Mouse (Mus musculus) embryo, embryonic 11 days (tissue): ENCODE measurements around the gene Eif3b.

Experiments
- DNase-seq: peaks from one replicate; pipeline ENCODE4 v3.0.0-alpha.2; 2015

Eif3b gene

DNA sequence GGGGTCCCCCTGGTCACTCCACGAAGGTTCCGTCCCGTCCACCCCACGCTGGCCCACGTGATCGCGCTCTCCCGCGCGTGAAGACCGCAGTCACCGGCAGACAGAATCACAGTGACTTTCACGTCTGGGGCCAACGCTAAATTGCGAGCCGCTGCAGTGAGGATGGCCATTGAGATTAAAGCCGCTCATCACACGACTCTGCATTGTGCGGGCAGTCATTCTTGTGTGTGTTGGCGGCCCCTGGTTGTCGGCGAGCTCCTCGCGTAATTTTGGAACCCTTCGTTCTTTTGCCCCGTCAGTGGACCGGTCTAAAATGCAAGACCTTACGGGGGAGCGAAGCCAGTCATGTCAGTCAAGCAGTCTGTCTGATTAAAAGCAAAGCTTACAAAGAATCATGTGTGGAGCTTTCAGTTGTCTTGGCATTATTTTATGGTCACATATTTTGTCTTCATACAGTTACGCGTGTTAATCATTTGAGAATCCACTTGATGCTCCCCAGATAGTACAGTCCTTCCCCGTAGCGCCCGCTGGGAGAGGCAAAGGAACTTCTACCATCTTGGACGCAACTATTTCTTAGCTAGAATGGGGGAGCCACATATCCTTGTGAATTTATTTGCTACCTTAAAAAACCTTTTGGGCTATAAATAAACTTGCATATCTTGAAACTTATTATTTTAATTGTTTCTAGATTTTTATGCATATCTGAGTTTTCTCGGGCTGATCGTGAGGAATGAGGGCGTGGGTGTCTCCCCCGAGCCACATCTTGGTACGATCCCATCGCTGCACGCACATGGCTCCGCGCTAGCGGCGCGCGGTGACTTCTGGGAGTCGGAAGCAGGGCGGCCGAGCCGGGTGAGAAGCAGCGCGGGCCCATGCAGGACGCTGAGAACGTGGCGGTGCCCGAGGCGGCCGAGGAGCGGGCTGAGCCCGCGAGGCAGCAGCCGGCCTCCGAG, at the start of gene Eif3b:
Gene Eif3b, plus strand, starts transcription at position 840 of the 953 bp plus-strand sequence.
- peak; percentile 97 for DNase-seq

DNA sequence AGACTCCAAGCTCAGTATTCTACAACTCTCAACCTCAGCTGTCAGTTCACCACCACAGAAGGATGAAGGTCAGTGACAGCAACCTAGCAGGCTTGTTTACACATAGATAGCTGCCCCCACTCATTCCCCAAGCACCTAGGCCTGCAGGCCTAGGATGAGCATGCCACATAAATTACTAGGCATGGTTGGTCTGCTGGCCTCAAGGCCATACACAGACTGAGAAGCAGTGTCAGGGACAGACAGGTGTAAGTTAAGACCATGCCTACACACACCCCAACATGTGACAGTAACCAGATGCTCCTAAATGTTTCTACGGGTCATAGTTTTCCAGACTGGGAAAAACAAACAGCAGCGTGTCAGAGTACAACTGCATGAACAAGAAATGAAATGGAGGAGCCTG, 49.7 kb upstream of the Eif3b start:
- DNase-seq: no peak

GRCm38 (mm10) chr5:140370446-140371254, 48.5 kb upstream of the Eif3b start:
- no peak for DNase-seq

- DNase-seq: no peak
Observed at GRCm38 (mm10) chr5:140371671-140372070, 47.5 kb upstream of the Eif3b start.

DNA sequence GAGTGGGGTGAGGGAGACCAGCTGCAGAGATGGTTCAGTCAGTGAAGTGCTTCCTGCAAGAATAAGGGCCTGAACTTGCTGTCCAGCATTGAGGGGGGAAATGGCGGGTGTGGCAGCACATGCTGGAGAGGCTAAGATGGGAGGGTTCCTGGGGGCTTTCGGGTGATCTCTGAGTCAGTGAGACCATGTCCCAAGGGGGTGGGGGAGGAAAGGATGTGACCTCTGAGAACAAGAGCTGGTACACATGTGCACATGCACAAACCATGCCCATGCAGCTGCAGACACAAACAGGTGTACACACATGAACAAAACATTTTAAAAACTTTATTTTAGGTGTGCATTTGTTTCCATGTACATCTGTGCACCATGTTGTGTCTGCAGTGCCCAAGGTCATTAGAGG, 45.4 kb upstream of the Eif3b start:
- no peak for DNase-seq

DNA sequence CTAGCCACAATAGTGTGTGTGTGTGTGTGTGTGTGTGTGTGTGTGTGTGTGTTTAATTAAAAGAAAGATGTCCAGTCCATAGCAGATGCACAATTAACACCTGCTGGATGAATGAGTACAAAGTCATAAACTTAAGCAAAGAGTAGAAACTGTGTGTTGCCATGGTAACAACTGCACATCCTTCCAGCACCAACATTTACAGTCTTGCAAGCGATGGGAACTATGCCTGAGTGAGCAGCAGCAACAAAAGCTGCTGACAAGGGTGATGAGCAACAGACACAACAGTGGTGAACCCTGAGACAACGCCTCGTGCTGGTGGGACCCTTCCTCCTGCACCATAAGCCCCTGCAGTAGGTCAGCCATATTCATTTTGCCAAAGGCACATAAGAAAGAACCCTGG, 44.9 kb upstream of the Eif3b start:
- no peak for DNase-seq

DNA sequence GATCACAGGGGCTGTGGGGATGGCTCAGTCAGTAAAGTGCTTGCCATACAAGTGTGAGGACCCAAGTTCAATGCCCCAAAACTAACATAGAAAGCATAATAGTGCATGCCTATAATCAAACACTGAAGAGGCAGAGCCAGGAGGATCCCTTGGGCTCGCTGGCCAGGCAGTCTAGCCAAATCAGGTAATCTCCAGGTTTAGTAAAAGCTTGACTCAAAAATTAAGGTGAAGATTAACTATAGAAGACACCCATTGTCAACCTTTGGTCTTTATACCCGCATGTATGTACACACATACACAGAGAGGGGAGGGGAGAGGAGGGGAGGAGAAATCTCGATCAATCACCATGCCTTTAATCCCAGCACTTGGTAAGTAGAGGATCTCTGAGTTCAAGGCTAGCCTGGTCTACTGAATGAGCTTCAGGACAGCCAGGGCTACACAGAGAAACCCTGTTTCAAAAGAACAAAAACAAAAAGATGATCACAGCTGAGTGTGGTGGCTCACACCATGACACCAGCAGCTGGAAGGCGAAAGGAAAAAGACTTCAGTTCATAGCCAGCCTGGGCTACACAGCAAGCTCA, 43.8 kb upstream of the Eif3b start:
- DNase-seq: no peak

GRCm38 (mm10) chr5:140378121-140378853, 40.8 kb upstream of the Eif3b start:
- DNase-seq: no peak

GRCm38 (mm10) chr5:140379299-140379698, 39.8 kb upstream of the Eif3b start:
- no peak for DNase-seq

GRCm38 (mm10) chr5:140381156-140381555, 38.0 kb upstream of the Eif3b start:
- no peak for DNase-seq

DNA sequence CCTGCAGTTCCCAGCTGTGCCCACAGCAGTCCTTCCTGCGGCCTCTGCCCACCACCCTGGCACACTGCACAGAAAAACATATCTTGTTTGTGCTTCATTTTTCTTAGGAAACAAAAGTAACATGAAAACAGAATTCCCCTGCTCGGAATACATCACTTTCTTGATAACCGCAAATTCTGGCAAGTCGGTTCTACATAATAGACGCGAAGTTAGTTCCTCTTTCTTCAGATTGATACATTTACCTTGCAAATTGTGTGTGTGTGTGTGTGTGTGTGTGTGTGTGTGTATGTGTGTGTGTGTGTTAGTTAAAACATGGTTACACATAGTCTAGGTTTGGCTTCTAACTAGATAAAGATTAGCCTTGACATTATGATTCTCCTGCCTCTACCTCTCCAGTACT, 36.4 kb upstream of the Eif3b start:
- no peak for DNase-seq

DNA sequence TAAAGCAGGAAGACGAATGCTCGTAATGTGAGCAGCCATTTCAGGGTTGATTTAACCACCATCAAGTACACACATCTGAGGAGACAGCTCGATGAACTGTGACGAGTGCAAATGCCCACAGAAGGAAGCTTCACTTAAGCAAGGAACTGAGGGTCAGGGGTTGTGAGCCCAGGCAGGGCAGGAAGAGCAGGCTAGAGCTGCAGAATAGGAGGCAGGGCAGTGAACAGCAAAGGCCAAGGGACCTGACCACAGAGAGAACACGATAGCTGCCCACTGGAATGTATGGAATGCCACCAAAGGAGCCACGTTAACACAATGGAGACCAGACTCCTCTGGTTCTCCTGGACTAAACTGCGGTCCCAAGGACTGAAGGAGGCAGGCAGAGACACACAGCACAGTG, 35.6 kb upstream of the Eif3b start:
- DNase-seq: peak; percentile 65

DNA sequence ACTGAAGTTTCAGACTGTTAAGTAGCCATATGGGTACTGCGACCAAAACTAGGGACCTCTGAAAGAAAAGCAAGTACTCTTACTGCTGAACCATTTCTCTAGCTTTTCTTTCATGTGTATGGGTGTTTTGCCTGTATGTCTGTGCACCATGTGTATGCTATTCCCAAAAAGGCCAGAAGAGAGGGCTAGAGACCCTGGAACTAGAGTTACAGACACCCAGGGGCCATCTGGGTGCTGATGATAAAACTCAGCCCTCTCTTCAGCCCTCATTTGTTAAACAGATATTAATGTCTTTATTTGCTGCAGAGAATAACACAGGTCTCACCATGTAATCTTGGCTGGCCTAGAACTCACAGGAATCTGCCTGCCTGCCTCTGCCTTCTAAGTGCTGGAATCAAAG, 34.7 kb upstream of the Eif3b start:
- DNase-seq: no peak

GRCm38 (mm10) chr5:140387236-140387635, 31.9 kb upstream of the Eif3b start:
- no peak for DNase-seq

GRCm38 (mm10) chr5:140387816-140388510, 31.2 kb upstream of the Eif3b start:
- no peak for DNase-seq

- DNase-seq: peak; percentile 99
Observed at GRCm38 (mm10) chr5:140388588-140389576, 30.2 kb upstream of the Eif3b start, which contains the start of gene Snx8. TSS of gene Snx8 (minus strand) at chr5:140389262.

DNA sequence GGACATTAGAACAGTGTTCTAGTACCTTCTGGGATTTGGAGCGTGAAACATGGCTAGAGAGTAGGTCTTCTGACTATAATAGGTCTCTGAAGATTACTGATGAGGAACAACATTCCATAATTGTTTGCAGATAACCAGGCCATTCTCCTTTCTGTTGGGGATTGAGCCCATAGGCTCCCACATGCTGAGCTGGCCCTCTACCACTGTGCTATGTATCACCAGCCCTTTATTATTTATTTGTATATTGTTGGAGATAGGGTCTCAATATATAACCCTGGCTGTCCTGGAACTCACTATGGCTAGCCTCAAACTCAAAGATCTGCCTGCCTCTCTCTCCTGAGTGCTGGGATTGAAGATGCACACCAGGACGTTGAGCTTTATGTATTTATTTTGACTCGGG, 29.5 kb upstream of the Eif3b start:
- no peak for DNase-seq

- no peak for DNase-seq
Observed at GRCm38 (mm10) chr5:140391435-140391834, 27.7 kb upstream of the Eif3b start.

DNA sequence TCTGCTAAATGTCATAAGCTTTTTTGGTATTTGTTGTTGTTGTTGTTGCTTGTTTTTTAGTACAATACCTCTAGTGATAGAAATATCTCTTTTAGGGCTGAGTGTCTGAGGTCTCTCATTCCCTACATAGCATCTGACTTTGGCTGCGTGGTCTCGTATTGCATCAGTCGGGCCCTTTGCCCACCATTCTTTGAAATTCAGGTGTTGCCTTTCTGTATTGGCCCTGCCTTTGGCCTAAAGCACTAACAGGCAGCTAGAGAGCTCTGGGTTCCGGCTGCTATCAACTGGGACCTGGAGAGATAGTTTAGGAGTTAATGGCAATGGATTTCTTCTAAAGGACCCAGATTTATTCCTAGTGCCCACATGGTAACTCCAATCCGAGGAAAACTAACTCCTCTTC, 27.1 kb upstream of the Eif3b start:
- DNase-seq: no peak

DNA sequence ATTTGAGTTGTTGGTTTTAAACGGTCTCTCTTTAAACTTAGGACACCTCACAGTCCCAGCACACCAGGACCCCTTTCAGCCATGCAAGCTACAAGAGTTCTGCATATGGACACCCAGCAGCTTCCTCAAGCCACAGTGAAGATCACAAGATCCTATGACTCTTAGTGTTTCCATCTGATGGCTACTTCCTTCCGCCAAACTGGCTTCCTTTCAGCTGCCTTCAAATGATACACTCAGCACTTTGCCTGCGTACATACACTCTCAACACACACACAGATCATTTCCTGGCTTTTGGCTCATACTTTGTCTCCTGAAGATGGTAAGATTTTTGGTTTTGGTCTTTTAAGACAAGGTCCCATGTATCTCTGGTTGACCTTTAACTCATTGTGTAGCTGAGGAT, 26.4 kb upstream of the Eif3b start:
- DNase-seq: no peak
